Mouse (Mus musculus): ENCODE data around the gene Ttc28.

Gene Ttc28

GRCm38 (mm10) chr5:111273589-111273988 is 394.0 kb downstream of the Ttc28 start:
- peak; percentile 49 to 84 for DNase-seq (ENCODE audit: low spot score in 2 of 2)

- peak; percentile 18 to 29 for DNase-seq (ENCODE audit: low spot score in 2 of 2)
Observed at GRCm38 (mm10) chr5:111274948-111275347, 395.3 kb downstream of the Ttc28 start.

- no peak for DNase-seq (ENCODE audit: low spot score in 2 of 2)
Observed at GRCm38 (mm10) chr5:111284420-111285175, 405.0 kb downstream of the Ttc28 start.

GRCm38 (mm10) chr5:111287571-111287970 is 408.0 kb downstream of the Ttc28 start:
- no peak for DNase-seq (ENCODE audit: low spot score in 2 of 2)

GRCm38 (mm10) chr5:111288486-111288885 is 408.9 kb downstream of the Ttc28 start:
- DNase-seq (ENCODE audit: low spot score in 2 of 2) = no peak

- no peak for DNase-seq (ENCODE audit: low spot score in 2 of 2)
Observed at GRCm38 (mm10) chr5:111290071-111290470, 410.5 kb downstream of the Ttc28 start.

- DNase-seq (ENCODE audit: low spot score in 2 of 2) = no peak
Observed at GRCm38 (mm10) chr5:111291639-111292038, 412.0 kb downstream of the Ttc28 start.

- no peak for DNase-seq (ENCODE audit: low spot score in 2 of 2)
Observed at GRCm38 (mm10) chr5:111297801-111298200, 418.2 kb downstream of the Ttc28 start.

- DNase-seq (ENCODE audit: low spot score in 2 of 2) = no peak
Observed at GRCm38 (mm10) chr5:111298706-111299105, 419.1 kb downstream of the Ttc28 start.

- peak in 1 of 2 experiments; percentile 14 for DNase-seq (ENCODE audit: low spot score in 2 of 2)
Observed at GRCm38 (mm10) chr5:111300776-111301175, 421.2 kb downstream of the Ttc28 start.

- no peak for DNase-seq (ENCODE audit: low spot score in 2 of 2)
Observed at GRCm38 (mm10) chr5:111301736-111302135, 422.1 kb downstream of the Ttc28 start.

GRCm38 (mm10) chr5:111304730-111305129 is 425.1 kb downstream of the Ttc28 start:
- DNase-seq (ENCODE audit: low spot score in 2 of 2) = no peak

GRCm38 (mm10) chr5:111310185-111310584 is 430.6 kb downstream of the Ttc28 start:
- DNase-seq (ENCODE audit: low spot score in 2 of 2) = no peak

GRCm38 (mm10) chr5:111313833-111314232 is 434.2 kb downstream of the Ttc28 start:
- no peak for DNase-seq (ENCODE audit: low spot score in 2 of 2)

GRCm38 (mm10) chr5:111315061-111315460 is 435.5 kb downstream of the Ttc28 start:
- DNase-seq (ENCODE audit: low spot score in 2 of 2) = no peak

GRCm38 (mm10) chr5:111317526-111317925 is 437.9 kb downstream of the Ttc28 start:
- no peak for DNase-seq (ENCODE audit: low spot score in 2 of 2)

- DNase-seq (ENCODE audit: low spot score in 2 of 2) = no peak
Observed at GRCm38 (mm10) chr5:111318946-111319345, 439.3 kb downstream of the Ttc28 start.

GRCm38 (mm10) chr5:111325813-111326212 is 446.2 kb downstream of the Ttc28 start:
- no peak for DNase-seq (ENCODE audit: low spot score in 2 of 2)

GRCm38 (mm10) chr5:111327420-111327819 is 447.8 kb downstream of the Ttc28 start:
- no peak for DNase-seq (ENCODE audit: low spot score in 2 of 2)

GRCm38 (mm10) chr5:111329782-111330416 is 450.3 kb downstream of the Ttc28 start:
- DNase-seq (ENCODE audit: low spot score in 2 of 2) = no peak

- peak; percentile 96 to 99 for DNase-seq (ENCODE audit: low spot score in 2 of 2)
Observed at GRCm38 (mm10) chr5:111330417-111331098, 451.0 kb downstream of the Ttc28 start, which contains the start of gene Pitpnb. Pitpnb (plus strand) TSS chr5:111330763.

- no peak for DNase-seq (ENCODE audit: low spot score in 2 of 2)
Observed at GRCm38 (mm10) chr5:111331099-111331435, 451.5 kb downstream of the Ttc28 start.

All from thymus, postnatal 10 days (tissue).